Mouse (Mus musculus) layer of hippocampus, adult 6 months (tissue): ENCODE measurements around the gene Gm15114. TPM values are rescaled to one million over a fixed set of nuclear protein-coding genes. Genes with fewer than 3 reads are reported as not detected.

Source experiments
- long read RNA-seq, 2 experiments: library from polyadenylated mRNA; unstranded; transcript quantifications; one replicate each; pipeline ENCODE4 v2.0.0; 2019 to 2020
- polyA plus RNA-seq: library from polyadenylated mRNA; unstranded; fragments of <200 nt; fragmentation: Nextera tagmentation; gene quantifications from 2 replicates; pipeline ENCODE4 v1.2.3, GENCODE M21; 2021

The Gm15114 gene
- not detected in 2 replicates for polyA plus RNA-seq
- long read RNA-seq, experiment 1 = 0 reads
- long read RNA-seq, experiment 2 = 0 reads

GRCm38 (mm10) chrX:148488649-148489048, at the start of gene Gm15114:
Gene Gm15114 (plus strand): TSS chrX:148488949.

Other genes with a start within 250 kb of the Gm15114 start
- gene Gm8334, start 126.2 kb downstream of the Gm15114 start, polyA plus RNA-seq = not detected in 2 replicates
- not detected in 2 replicates for gene Gm15127, start 174.6 kb downstream of the Gm15114 start, polyA plus RNA-seq